Mouse (Mus musculus) adrenal gland, postnatal 14 days (tissue): ENCODE results near the gene Ppm1j. TPM values are rescaled to one million over a fixed set of nuclear protein-coding genes. Genes with fewer than 3 reads are reported as not detected.
"Not testable (repeated sequence)": the region's sequence is repeated elsewhere in the genome, so short reads cannot be mapped to it uniquely, and the experiment has no call there.

Experiments
- DNase-seq: peaks from one replicate; pipeline ENCODE4 v3.0.0; 2021; ENCODE audit warnings: mixed read lengths
- long read RNA-seq, 2 experiments: library from polyadenylated mRNA; stranded (forward); transcript quantifications; one replicate each; pipeline ENCODE4 v2.0.0; 2021
- total RNA-seq: library from RNA; stranded (reverse); gene quantifications from 2 replicates; pipeline ENCODE4 v1.2.3, GENCODE M21; 2021

Gene Ppm1j
- 5.7 and 10.0 TPM in 2 replicates for total RNA-seq
- long read RNA-seq, experiment 1, partial matches to known transcripts = 4 of 12 reads
- long read RNA-seq, experiment 1, other reads (novel, unspliced or antisense) = 4 of 12 reads
- long read RNA-seq, experiment 2, partial matches to known transcripts = 3 of 11 reads
- long read RNA-seq, experiment 2, other reads (novel, unspliced or antisense) = 4 of 11 reads

- DNase-seq = peak; percentile 84
Measured at GRCm38 (mm10) chr3:104780561-104781420, at the start of gene Ppm1j. TSS of gene Ppm1j (plus strand) at chr3:104781056.

- no peak for DNase-seq
Measured at GRCm38 (mm10) chr3:104732907-104733306, 47.9 kb upstream of the Ppm1j start.

GRCm38 (mm10) chr3:104734654-104735053 lies 46.2 kb upstream of the Ppm1j start:
- DNase-seq = no peak

GRCm38 (mm10) chr3:104741954-104742353 lies 38.9 kb upstream of the Ppm1j start:
- DNase-seq = no peak

GRCm38 (mm10) chr3:104743161-104743560 lies 37.7 kb upstream of the Ppm1j start:
- DNase-seq = no peak

- DNase-seq = no peak
Measured at GRCm38 (mm10) chr3:104743864-104744263, 37.0 kb upstream of the Ppm1j start.

- peak; percentile 60 for DNase-seq
Measured at GRCm38 (mm10) chr3:104752845-104753244, 28.0 kb upstream of the Ppm1j start.

GRCm38 (mm10) chr3:104758406-104758805 lies 22.4 kb upstream of the Ppm1j start:
- DNase-seq = peak; percentile 82

GRCm38 (mm10) chr3:104758869-104759268 lies 22.0 kb upstream of the Ppm1j start:
- no peak for DNase-seq

GRCm38 (mm10) chr3:104762103-104762863 lies 18.6 kb upstream of the Ppm1j start:
- DNase-seq = not testable (repeated sequence)

- DNase-seq = peak; percentile 51
Measured at GRCm38 (mm10) chr3:104765021-104765420, 15.8 kb upstream of the Ppm1j start.

- no peak for DNase-seq
Measured at GRCm38 (mm10) chr3:104767141-104767540, 13.7 kb upstream of the Ppm1j start.

GRCm38 (mm10) chr3:104767716-104768115 lies 13.1 kb upstream of the Ppm1j start:
- no peak for DNase-seq

GRCm38 (mm10) chr3:104769135-104769534 lies 11.7 kb upstream of the Ppm1j start:
- DNase-seq = no peak

GRCm38 (mm10) chr3:104770035-104770434 lies 10.8 kb upstream of the Ppm1j start:
- peak; percentile 65 for DNase-seq

- DNase-seq = no peak
Measured at GRCm38 (mm10) chr3:104770918-104771317, 9.9 kb upstream of the Ppm1j start.

GRCm38 (mm10) chr3:104771460-104771859 lies 9.4 kb upstream of the Ppm1j start:
- DNase-seq = no peak

- DNase-seq = no peak
Measured at GRCm38 (mm10) chr3:104773301-104773700, 7.6 kb upstream of the Ppm1j start.

- peak; percentile 57 for DNase-seq
Measured at GRCm38 (mm10) chr3:104777342-104777741, 3.5 kb upstream of the Ppm1j start.

- peak; percentile 76 for DNase-seq
Measured at GRCm38 (mm10) chr3:104779949-104780348, 907 bp upstream of the Ppm1j start.

- DNase-seq = peak; percentile 63
Measured at GRCm38 (mm10) chr3:104781471-104781903, 631 bp downstream of the Ppm1j start, which contains the start of gene Fam19a3. TSS of gene Fam19a3 (minus strand) at chr3:104781840.

- peak; percentile 87 for DNase-seq
Measured at GRCm38 (mm10) chr3:104782061-104782681, 1.3 kb downstream of the Ppm1j start.
